Mouse (Mus musculus): ENCODE results near the gene Unc119b. TPM values are rescaled to one million over a fixed set of nuclear protein-coding genes. Genes with fewer than 3 reads are reported as not detected.
A peak's percentile ranks its signal among the peaks of the same experiment; 100 is the strongest.
"Not testable (repeated sequence)": the region's sequence is repeated elsewhere in the genome, so short reads cannot be mapped to it uniquely, and the experiment has no call there.

Gene Unc119b
- polyA plus RNA-seq, 1 experiment from 2014 or later = 10.1 TPM

- ATAC-seq = peak; percentile 92
- WGBS = 1% methylated on average over 39 of the region's 39 CpGs
- H3K9ac ChIP-seq (ENCODE audit: low read depth, low read length) = peak within 1 kb of the TSS; percentile 79
- peak within 1 kb of the TSS; percentile 64 for H3K27ac ChIP-seq (ENCODE audit: low read depth, low read length)
- no peaks in the 10 kb centered on the region for H3K27me3 ChIP-seq (replicated peaks; ENCODE audit: control insufficient read depth, insufficient read depth, low read length)
- peak within 1 kb of the TSS; percentile 84 for H3K4me2 ChIP-seq (replicated peaks; ENCODE audit: low read depth)
- no peak for TF ChIP-seq CTCF (IDR thresholded peaks at IDR 0.05; ENCODE audit: low read depth)
- H3K4me1 ChIP-seq (replicated peaks; ENCODE audit: control insufficient read depth, insufficient read depth, low read length) = no peaks in the 10 kb centered on the region
- H3K4me3 ChIP-seq (ENCODE audit: low read depth, low read length) = peak within 1 kb of the TSS; percentile 92
- no peaks in the 10 kb centered on the region for H3K9me3 ChIP-seq (ENCODE audit: control insufficient read depth)
- H3K36me3 ChIP-seq (ENCODE audit: control insufficient read depth, insufficient read depth) = peaks cover 28% of the 10 kb centered on the region
Observed at GRCm38 (mm10) chr5:115118961-115119570, 15.7 kb downstream of the Unc119b start, which contains the start of gene Acads. Gene Acads, minus strand, starts transcription at chr5:115119346.

- H3K4me2 ChIP-seq (replicated peaks; ENCODE audit: low read depth) = no peak overlapping the region
- no peak overlapping the region for H3K4me3 ChIP-seq (ENCODE audit: low read depth, low read length)
- peaks cover 26% of the 10 kb centered on the region for H3K36me3 ChIP-seq (ENCODE audit: control insufficient read depth, insufficient read depth)
- ATAC-seq = no peak
- TF ChIP-seq CTCF (IDR thresholded peaks at IDR 0.05; ENCODE audit: low read depth) = peak; percentile 29
- H3K4me1 ChIP-seq (replicated peaks; ENCODE audit: control insufficient read depth, insufficient read depth, low read length) = no peaks in the 10 kb centered on the region
- H3K9ac ChIP-seq (ENCODE audit: low read depth, low read length) = no peak overlapping the region
- WGBS = 87% methylated on average over 13 of the region's 13 CpGs
- no peaks in the 10 kb centered on the region for H3K27me3 ChIP-seq (replicated peaks; ENCODE audit: control insufficient read depth, insufficient read depth, low read length)
- H3K27ac ChIP-seq (ENCODE audit: low read depth, low read length) = no peak overlapping the region
- H3K9me3 ChIP-seq (ENCODE audit: control insufficient read depth) = no peaks in the 10 kb centered on the region
Observed at GRCm38 (mm10) chr5:115117467-115117866, 17.3 kb downstream of the Unc119b start.

- H3K36me3 ChIP-seq (ENCODE audit: control insufficient read depth, insufficient read depth) = peaks cover 36% of the 10 kb centered on the region
- ATAC-seq = no peak
- no peak overlapping the region for H3K4me3 ChIP-seq (ENCODE audit: low read depth, low read length)
- H3K4me1 ChIP-seq (replicated peaks; ENCODE audit: control insufficient read depth, insufficient read depth, low read length) = no peaks in the 10 kb centered on the region
- H3K9ac ChIP-seq (ENCODE audit: low read depth, low read length) = no peak overlapping the region
- peak; percentile 36; the same call in 1 of the 2 replicates for TF ChIP-seq CTCF (IDR thresholded peaks at IDR 0.05; ENCODE audit: low read depth)
- 92% methylated on average over 3 of the region's 3 CpGs for WGBS
- no peaks in the 10 kb centered on the region for H3K27me3 ChIP-seq (replicated peaks; ENCODE audit: control insufficient read depth, insufficient read depth, low read length)
- H3K4me2 ChIP-seq (replicated peaks; ENCODE audit: low read depth) = no peak overlapping the region
- H3K9me3 ChIP-seq (ENCODE audit: control insufficient read depth) = no peaks in the 10 kb centered on the region
- H3K27ac ChIP-seq (ENCODE audit: low read depth, low read length) = no peak overlapping the region
Observed at GRCm38 (mm10) chr5:115116426-115116825, 18.3 kb downstream of the Unc119b start.

GRCm38 (mm10) chr5:115114501-115114900 lies 20.3 kb downstream of the Unc119b start:
- 55% methylated on average over 8 of the region's 8 CpGs for WGBS
- H3K9me3 ChIP-seq (ENCODE audit: control insufficient read depth) = no peaks in the 10 kb centered on the region
- H3K4me1 ChIP-seq (replicated peaks; ENCODE audit: control insufficient read depth, insufficient read depth, low read length) = no peaks in the 10 kb centered on the region
- no peak overlapping the region for H3K27ac ChIP-seq (ENCODE audit: low read depth, low read length)
- peak; percentile 44 for ATAC-seq
- no peak overlapping the region for H3K9ac ChIP-seq (ENCODE audit: low read depth, low read length)
- no peak overlapping the region for H3K4me3 ChIP-seq (ENCODE audit: low read depth, low read length)
- H3K27me3 ChIP-seq (replicated peaks; ENCODE audit: control insufficient read depth, insufficient read depth, low read length) = no peaks in the 10 kb centered on the region
- H3K36me3 ChIP-seq (ENCODE audit: control insufficient read depth, insufficient read depth) = peaks cover 55% of the 10 kb centered on the region
- no peak overlapping the region; the same call in 1 of the 2 replicates for H3K4me2 ChIP-seq (replicated peaks; ENCODE audit: low read depth)
- TF ChIP-seq CTCF (IDR thresholded peaks at IDR 0.05; ENCODE audit: low read depth) = no peak

- H3K9me3 ChIP-seq (ENCODE audit: control insufficient read depth) = no peaks in the 10 kb centered on the region
- H3K27ac ChIP-seq (ENCODE audit: low read depth, low read length) = no peak overlapping the region
- WGBS = 94% methylated on average over 12 of the region's 12 CpGs
- no peak overlapping the region for H3K4me3 ChIP-seq (ENCODE audit: low read depth, low read length)
- no peaks in the 10 kb centered on the region for H3K27me3 ChIP-seq (replicated peaks; ENCODE audit: control insufficient read depth, insufficient read depth, low read length)
- peaks cover 57% of the 10 kb centered on the region for H3K36me3 ChIP-seq (ENCODE audit: control insufficient read depth, insufficient read depth)
- H3K4me2 ChIP-seq (replicated peaks; ENCODE audit: low read depth) = no peak overlapping the region
- no peak for TF ChIP-seq CTCF (IDR thresholded peaks at IDR 0.05; ENCODE audit: low read depth)
- H3K9ac ChIP-seq (ENCODE audit: low read depth, low read length) = no peak overlapping the region
- H3K4me1 ChIP-seq (replicated peaks; ENCODE audit: control insufficient read depth, insufficient read depth, low read length) = no peaks in the 10 kb centered on the region
- no peak for ATAC-seq
Observed at GRCm38 (mm10) chr5:115113244-115113643, 21.5 kb downstream of the Unc119b start.

GRCm38 (mm10) chr5:115111156-115111555 lies 23.6 kb downstream of the Unc119b start:
- Histone ChIP-seq H3K27ac (ENCODE audit: low read depth, low read length) (no peak overlapping the region), H3K36me3 (ENCODE audit: control insufficient read depth, insufficient read depth) (peaks cover 46% of the 10 kb centered on the region), H3K4me1 (replicated peaks; ENCODE audit: control insufficient read depth, insufficient read depth, low read length) (no peaks in the 10 kb centered on the region), H3K9me3 (ENCODE audit: control insufficient read depth) (no peaks in the 10 kb centered on the region), H3K27me3 (replicated peaks; ENCODE audit: control insufficient read depth, insufficient read depth, low read length) (no peaks in the 10 kb centered on the region), H3K4me2 (replicated peaks; ENCODE audit: low read depth) (no peak overlapping the region), H3K9ac (ENCODE audit: low read depth, low read length) (no peak overlapping the region), H3K4me3 (ENCODE audit: low read depth, low read length) (no peak overlapping the region)
- ATAC-seq = no peak
- WGBS = 90% methylated on average over 8 of the region's 8 CpGs
- no peak for TF ChIP-seq CTCF (IDR thresholded peaks at IDR 0.05; ENCODE audit: low read depth)

- 98% methylated on average over 23 of the region's 23 CpGs for WGBS
- not testable (repeated sequence) for H3K27me3 ChIP-seq (replicated peaks; ENCODE audit: control insufficient read depth, insufficient read depth, low read length); H3K9ac ChIP-seq (ENCODE audit: low read depth, low read length); H3K27ac ChIP-seq (ENCODE audit: low read depth, low read length); H3K9me3 ChIP-seq (ENCODE audit: control insufficient read depth); ATAC-seq; H3K4me3 ChIP-seq (ENCODE audit: low read depth, low read length); H3K4me2 ChIP-seq (replicated peaks; ENCODE audit: low read depth); H3K4me1 ChIP-seq (replicated peaks; ENCODE audit: control insufficient read depth, insufficient read depth, low read length)
- H3K36me3 ChIP-seq (ENCODE audit: control insufficient read depth, insufficient read depth) = peaks cover 25% of the 10 kb centered on the region
Observed at GRCm38 (mm10) chr5:115103253-115103652, 31.5 kb downstream of the Unc119b start.
